Mouse (Mus musculus): ENCODE data around the gene Bbs12.

The Bbs12 gene

GRCm38 (mm10) chr3:37312370-37312941 lies at the start of gene Bbs12, which contains the start of gene Cetn4:
Gene Bbs12 (plus strand): TSS chr3:37312554.
Gene Cetn4 (minus strand): TSS chr3:37312708.
- peak; percentile 98 for DNase-seq

- DNase-seq, result no peak
Observed at GRCm38 (mm10) chr3:37268338-37268737, 44.0 kb upstream of the Bbs12 start.

- peak; percentile 5 for DNase-seq
Observed at GRCm38 (mm10) chr3:37269926-37270325, 42.4 kb upstream of the Bbs12 start.

GRCm38 (mm10) chr3:37271209-37271608 lies 41.1 kb upstream of the Bbs12 start:
- DNase-seq, result peak; percentile 61

- no peak for DNase-seq
Observed at GRCm38 (mm10) chr3:37273092-37273491, 39.3 kb upstream of the Bbs12 start.

GRCm38 (mm10) chr3:37274661-37275060 lies 37.7 kb upstream of the Bbs12 start:
- DNase-seq, result no peak

- no peak for DNase-seq
Observed at GRCm38 (mm10) chr3:37280221-37280620, 32.1 kb upstream of the Bbs12 start.

- no peak for DNase-seq
Observed at GRCm38 (mm10) chr3:37280871-37281270, 31.5 kb upstream of the Bbs12 start.

- no peak for DNase-seq
Observed at GRCm38 (mm10) chr3:37282299-37282922, 29.9 kb upstream of the Bbs12 start.

GRCm38 (mm10) chr3:37283234-37283633 lies 29.1 kb upstream of the Bbs12 start:
- no peak for DNase-seq

- DNase-seq, result no peak
Observed at GRCm38 (mm10) chr3:37289237-37289636, 23.1 kb upstream of the Bbs12 start.

GRCm38 (mm10) chr3:37290881-37291541 lies 21.3 kb upstream of the Bbs12 start:
- DNase-seq, result no peak

- DNase-seq, result no peak
Observed at GRCm38 (mm10) chr3:37291929-37292328, 20.4 kb upstream of the Bbs12 start.

GRCm38 (mm10) chr3:37292654-37293053 lies 19.7 kb upstream of the Bbs12 start:
- no peak for DNase-seq

- no peak for DNase-seq
Observed at GRCm38 (mm10) chr3:37299470-37299869, 12.9 kb upstream of the Bbs12 start.

GRCm38 (mm10) chr3:37302685-37303084 lies 9.7 kb upstream of the Bbs12 start:
- peak; percentile 36 for DNase-seq

GRCm38 (mm10) chr3:37303392-37304139 lies 8.8 kb upstream of the Bbs12 start:
- DNase-seq, result no peak

GRCm38 (mm10) chr3:37311897-37312369 lies 421 bp upstream of the Bbs12 start:
- no peak for DNase-seq

- DNase-seq, result peak; percentile 6
Observed at GRCm38 (mm10) chr3:37313371-37313770, 1.0 kb downstream of the Bbs12 start.

GRCm38 (mm10) chr3:37316233-37316632 lies 3.9 kb downstream of the Bbs12 start:
- DNase-seq, result no peak

GRCm38 (mm10) chr3:37324310-37324709 lies 12.0 kb downstream of the Bbs12 start:
- no peak for DNase-seq

- no peak for DNase-seq
Observed at GRCm38 (mm10) chr3:37325317-37326112, 13.2 kb downstream of the Bbs12 start.

- DNase-seq, result no peak
Observed at GRCm38 (mm10) chr3:37326627-37327026, 14.3 kb downstream of the Bbs12 start.

All from kidney, adult 18-20 months (tissue).